Mouse (Mus musculus) erythroblast, adult 5-6 weeks (primary cell): Measurements from ENCODE around the gene Snapc2. TPM values are rescaled to one million over a fixed set of nuclear protein-coding genes. Genes with fewer than 3 reads are reported as not detected.

ENCODE experiments used
- ATAC-seq: replicated peaks from 2 replicates; pipeline ENCODE4 v1.8.0; 2016; ENCODE audit warnings: moderate number of reproducible peaks, mild to moderate bottlenecking, moderate TSS enrichment, inconsistent platforms; ENCODE audit not compliant: poor library complexity, low FRiP score, severe bottlenecking
- total RNA-seq, 2 experiments: library from RNA; stranded (forward) in 1 of 2; stranded (reverse) in 1 of 2; fragments of 150-400 nt in 1 of 2; fragments of 200-764, 138-1000 nt in 1 of 2; gene quantifications; 2 replicates each; pipeline versions ENCODE4 v1.2.3 to v1.2.4; 2015 to 2017; ENCODE audit warnings: low replicate concordance in 2 of 2

Snapc2 gene
- total RNA-seq (2015; ENCODE audit: low replicate concordance) = 6.3 and 13.8 TPM in 2 replicates
- total RNA-seq (2017; ENCODE audit: low replicate concordance) = 0.68 and 0.84 TPM in 2 replicates

GRCm38 (mm10) chr8:4252934-4253841 lies at the start of gene Snapc2:
Snapc2 (plus strand) TSS chr8:4253080.
- peak; percentile 90 for ATAC-seq

DNA sequence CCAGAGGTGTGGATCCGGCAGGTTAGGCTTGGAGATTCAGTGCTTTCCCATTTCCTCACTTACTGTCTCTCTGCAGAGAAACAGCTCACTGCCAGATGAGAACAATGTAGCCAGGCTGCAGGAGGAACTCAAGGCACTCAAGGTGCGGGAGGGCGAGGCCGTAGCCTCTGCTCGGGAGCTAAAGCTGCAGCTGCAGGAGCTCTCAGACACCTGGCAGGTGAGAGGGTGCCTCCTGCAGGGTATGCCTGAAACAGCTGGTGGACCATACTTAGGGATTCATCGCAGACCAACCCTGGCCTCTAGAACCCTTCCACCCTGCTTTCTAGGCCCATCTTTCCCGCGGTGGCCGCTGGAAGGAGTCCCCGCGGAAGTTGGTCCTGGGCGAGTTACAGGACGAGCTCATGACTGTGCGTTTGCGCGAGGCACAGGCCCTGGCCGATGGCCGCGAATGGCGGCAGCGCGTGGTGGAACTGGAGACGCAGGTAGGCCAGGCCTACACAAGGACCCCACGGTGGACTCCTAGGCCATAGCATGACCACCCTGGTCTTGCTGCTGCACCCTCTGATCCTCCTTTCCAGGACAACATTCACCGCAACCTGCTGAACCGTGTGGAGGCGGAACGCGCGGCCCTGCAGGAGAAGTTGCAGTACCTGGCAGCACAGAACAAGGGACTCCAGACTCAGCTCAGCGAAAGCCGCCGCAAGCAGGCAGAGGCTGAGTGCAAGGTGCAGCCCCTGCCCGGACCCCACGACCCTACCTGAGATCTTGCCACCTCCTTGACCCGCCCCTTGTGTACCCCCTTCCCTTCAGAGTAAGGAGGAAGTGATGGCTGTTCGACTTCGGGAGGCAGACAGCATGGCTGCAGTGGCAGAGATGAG lies 47.4 kb upstream of the Snapc2 start:
- no peak for ATAC-seq

- ATAC-seq = no peak
These were observed 46.5 kb upstream of the Snapc2 start for GRCm38 (mm10) chr8:4206182-4207015.

DNA sequence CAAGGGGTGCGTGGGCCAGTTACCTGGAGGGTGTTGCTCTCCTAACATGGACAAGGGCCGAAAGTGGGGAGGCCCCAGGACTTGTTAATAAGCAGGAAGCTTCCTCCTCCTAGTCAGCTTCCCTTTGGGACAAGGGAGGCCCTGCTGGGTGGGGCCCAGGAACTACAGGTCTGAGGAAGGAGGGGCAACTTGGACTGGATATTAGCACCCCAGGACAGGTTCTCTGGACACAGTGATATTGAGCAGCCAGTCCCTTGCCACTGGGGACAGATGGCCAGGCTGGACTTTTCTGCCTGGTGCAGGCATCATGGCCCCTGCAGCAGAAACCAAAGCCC lies 45.9 kb upstream of the Snapc2 start:
- no peak for ATAC-seq

DNA sequence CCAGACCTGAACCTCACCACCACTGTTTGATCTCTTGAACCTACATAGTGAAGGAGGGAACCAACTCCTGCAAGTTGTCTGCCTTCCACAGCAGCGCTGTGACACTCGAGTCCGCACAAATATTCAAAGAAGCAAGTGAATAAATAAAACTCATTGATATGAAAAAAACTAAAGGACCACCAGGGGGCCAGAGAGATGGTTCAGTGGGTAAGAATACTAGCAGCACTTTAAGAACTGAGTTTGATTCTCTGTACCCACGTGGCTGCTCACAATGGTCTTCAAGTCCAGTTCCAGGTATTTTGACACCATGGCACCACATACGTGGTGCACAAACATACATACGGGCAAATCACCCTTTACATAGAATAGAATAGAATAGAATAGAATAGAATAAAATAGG lies 41.8 kb upstream of the Snapc2 start:
- no peak for ATAC-seq

DNA sequence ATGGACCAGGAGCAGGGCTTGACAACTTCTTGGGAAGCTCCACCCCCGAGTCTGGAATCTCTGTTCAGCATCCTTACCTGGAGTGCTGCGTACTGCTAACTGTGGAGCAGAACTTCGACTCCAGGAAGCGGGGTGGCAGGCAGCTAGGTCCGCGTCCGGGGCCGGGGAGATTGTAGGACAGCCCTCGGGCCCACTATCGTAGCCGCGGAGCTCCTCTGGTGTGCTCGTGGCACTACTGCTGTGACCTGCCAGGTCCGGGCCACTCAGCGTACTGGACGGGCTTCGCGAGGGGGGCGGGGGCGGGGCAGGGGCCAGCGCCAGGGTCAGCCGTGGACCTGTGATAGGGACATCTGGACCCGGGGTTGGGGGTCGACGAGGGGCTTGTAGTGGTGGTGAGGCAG lies 40.1 kb upstream of the Snapc2 start:
- ATAC-seq = no peak

DNA sequence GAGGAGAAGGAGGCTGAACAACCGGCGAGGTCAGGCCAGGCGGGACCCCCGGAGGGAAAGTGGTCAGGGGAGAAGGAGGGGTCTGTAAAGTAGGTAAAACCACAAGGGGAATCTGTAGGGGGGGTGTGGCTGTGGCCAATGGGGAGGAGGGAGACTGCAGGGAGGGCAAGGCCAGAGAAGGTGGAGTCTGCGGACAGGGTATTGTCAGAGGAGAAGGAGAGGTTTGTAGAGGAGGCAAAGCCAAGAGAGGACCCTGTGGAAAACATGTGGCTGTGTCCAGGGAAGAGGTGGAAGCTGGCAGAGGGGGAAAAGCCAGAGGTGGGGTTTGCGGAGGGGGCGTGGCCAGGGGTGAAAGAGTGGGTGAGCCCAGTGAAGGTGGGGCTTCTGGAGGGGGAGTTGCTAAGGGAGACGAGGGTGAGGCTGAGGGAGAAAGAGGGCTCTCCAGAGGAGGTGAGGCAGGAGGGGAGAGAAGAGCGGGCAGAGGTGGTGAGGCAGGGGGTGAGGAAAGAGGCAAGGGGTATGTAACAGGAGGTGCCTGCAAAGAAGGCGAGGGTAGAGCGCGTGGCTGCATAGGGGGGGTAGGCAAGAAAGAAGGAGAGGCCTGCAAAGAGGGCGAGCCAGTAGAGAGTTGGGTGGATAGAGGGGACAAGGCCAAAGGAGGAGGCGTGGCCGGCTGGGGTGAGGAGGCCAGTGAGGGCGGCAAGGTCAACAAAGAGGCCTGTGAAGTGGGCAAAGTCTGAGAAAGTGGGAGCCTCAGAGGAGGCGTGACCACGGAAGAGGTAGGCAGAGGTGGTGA lies 39.5 kb upstream of the Snapc2 start:
- 0 out of 2 replicates have a peak, but pooled peaks have one; percentile 30 for ATAC-seq

DNA sequence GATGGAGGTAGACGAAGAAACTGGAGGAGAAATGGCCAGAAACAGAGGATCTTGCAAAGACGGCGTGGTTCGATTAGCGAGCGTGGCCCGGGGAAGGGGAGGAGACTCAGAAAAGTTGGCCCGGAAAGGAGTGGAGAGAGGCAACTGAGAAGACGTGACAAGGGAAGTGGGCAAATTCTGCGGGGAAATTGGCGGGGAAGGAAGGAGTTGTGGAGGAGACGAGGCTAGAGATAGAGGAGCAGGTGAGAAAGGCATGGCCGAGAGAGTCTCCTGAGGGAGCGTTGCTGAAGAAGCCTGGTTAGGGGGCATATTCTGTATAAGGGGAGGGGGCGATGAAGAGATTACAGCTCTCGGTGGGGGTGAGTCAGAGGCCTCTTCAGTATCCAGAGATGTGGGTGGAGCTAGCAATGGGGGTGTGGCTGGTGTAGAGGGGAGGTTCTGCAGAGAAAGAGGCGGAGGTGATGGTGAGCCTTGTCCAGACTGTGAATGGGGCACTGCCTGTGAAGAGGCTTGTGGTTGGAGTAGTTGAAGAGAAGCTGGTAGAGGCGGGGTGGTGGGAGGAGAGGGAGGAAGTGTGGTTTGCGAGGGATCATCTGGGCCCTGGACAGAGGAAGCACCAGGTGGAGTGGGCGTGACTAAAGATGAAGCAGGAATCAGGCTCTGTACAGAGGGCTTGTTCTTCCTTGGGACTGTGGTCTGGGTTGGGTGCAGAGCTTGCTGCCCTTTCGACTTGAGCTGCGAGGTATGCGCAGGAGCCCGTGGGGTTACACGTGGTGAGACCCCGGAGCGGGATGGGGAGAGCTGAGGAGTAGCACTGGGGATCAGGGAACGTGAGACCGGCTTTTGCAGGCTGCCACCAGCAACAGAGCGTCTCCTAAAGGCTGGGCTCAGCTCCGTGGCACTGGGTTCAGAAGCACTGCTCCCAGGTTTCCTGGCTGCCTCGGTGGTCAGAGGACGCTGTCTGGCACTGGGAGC lies 38.6 kb upstream of the Snapc2 start:
- peak; percentile 56; the same call in 1 of the 2 replicates for ATAC-seq

- ATAC-seq = no peak
These were observed 36.6 kb upstream of the Snapc2 start for GRCm38 (mm10) chr8:4216296-4216695.

DNA sequence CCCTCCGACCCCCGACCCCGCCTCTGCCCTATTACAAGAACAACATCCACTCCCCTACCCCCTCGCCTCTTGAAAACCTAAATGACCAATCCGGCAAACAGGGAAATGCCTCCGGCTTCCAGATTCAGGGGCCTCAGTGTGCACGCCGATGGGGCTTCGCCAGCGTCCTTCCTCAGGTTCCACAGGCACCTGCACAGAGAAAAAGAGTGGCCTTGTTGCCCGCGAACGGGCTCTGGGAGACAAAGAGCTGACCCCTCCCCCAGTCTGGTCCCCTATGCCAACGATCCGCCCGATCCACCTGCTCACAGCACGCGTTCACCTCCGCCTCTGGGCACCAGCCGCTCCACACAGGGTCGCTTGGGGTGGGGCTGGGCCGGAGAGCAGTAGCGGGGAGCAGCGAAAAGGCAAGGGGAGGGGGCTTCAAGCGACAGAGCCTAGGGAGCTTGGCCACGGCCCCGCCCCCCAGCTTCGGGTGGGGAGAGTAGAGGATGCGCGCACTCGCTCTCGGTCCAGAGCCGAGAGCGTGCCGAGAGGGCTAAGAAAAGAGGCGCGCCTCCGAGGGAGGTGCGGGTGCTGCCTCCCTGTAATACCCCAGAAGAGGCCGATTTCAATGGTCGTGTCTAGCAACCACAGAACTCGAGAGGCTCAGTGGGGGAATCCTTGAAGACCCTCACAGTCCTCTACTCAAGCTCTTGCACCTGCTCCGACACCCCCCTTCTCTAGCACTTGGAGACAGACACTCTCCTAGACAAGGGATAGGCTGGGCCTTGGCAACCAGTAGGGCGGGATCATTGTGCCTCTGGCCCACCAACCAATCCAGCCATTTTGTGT lies 35.9 kb upstream of the Snapc2 start, which contains the start of gene Prr36:
Gene Prr36, minus strand, starts transcription at position 669 of the 831 bp plus-strand sequence.
- no peak for ATAC-seq

- ATAC-seq = no peak
These were observed 33.3 kb upstream of the Snapc2 start for GRCm38 (mm10) chr8:4219617-4220016.

DNA sequence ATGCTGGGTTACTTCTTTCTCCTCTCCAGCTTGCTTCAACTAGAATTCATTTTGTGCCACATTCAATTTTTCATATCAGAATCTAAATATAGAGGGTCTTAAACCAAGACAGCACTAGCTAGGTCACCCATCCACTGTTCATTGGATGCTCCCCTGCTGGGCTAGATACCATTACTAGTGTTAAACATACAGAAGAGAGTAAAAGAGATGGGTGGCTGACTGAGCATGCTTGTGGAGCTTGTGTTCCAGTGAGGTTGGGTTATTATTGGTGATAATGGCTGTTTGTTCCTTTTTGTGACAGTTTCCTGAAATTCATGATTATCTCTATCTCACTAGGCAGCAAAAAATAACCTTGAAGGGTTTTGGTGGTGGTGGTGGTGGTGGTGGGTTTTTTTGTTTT lies 30.8 kb upstream of the Snapc2 start:
- ATAC-seq = no peak

GRCm38 (mm10) chr8:4226323-4226722 lies 26.6 kb upstream of the Snapc2 start:
- ATAC-seq = no peak

GRCm38 (mm10) chr8:4226739-4227347 lies 26.0 kb upstream of the Snapc2 start, which contains the start of gene Lrrc8e:
Lrrc8e (plus strand) TSS chr8:4226827.
- ATAC-seq = no peak

DNA sequence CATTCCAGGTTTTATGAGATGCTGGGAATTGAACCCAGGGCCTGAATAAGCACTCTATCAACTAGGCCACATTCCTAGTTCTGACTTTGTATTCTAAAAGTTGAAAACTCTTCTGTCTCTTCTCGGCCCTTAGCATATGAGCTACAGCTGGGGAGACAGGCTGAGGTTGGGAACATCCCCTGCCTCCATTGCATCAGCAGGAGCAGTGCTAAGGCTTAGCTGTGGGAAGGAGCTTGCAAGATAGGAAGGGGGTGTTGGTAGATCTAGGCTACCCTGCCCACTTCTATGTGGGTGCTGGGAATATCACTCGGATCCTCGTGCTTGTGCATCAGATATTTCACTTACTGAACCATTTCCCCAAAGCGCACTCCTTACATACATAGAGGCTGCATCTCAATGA lies 25.0 kb upstream of the Snapc2 start:
- ATAC-seq = no peak

GRCm38 (mm10) chr8:4229784-4230183 lies 23.1 kb upstream of the Snapc2 start:
- no peak for ATAC-seq
